Mouse (Mus musculus) cerebellum, adult 2 months (tissue): ENCODE results near the gene Mfap4. TPM values are rescaled to one million over a fixed set of nuclear protein-coding genes. Genes with fewer than 3 reads are reported as not detected.

Source experiments
- DNase-seq, 2 experiments: peaks; one replicate each; pipeline ENCODE4 v3.0.0; 2021
- H3K27ac ChIP-seq: fragments of 200-500 bp; 2 replicates; pipeline ENCODE4 v1.5.1; 2012; ENCODE audit warnings: low read length, control low read depth, inconsistent platforms; ENCODE audit not compliant: insufficient read depth
- H3K27me3 ChIP-seq: fragments of 200-500 bp; 2 replicates; pipeline ENCODE4 v1.6.1; 2012; ENCODE audit warnings: inconsistent platforms, mild to moderate bottlenecking, low read length, moderate library complexity; ENCODE audit not compliant: control insufficient read depth, insufficient read depth
- H3K4me1 ChIP-seq: fragments of 200-500 bp; 2 replicates; pipeline ENCODE4 v1.6.1; 2011; ENCODE audit warnings: low read length; ENCODE audit not compliant: control insufficient read depth, insufficient read depth
- H3K4me3 ChIP-seq: fragments of 200-500 bp; replicated peaks from 2 replicates; pipeline ENCODE3; 2011; ENCODE audit warnings: mild to moderate bottlenecking, low read depth, low read length, control low read depth; ENCODE audit not compliant: insufficient read depth
- CTCF ChIP-seq: fragments of 200-500 bp; IDR thresholded peaks from 2 replicates; pipeline ENCODE4 v1.5.1; 2011; ENCODE audit warnings: low read depth, mild to moderate bottlenecking, control low read depth, low read length, moderate library complexity, borderline replicate concordance; ENCODE audit not compliant: insufficient read depth
- POLR2A ChIP-seq: fragments of 200-500 bp; IDR thresholded peaks from 2 replicates; pipeline ENCODE4 v1.6.1; 2011; ENCODE audit warnings: low read length, control low read depth, borderline replicate concordance; ENCODE audit not compliant: insufficient read depth
- WGBS: fragments of 180-500 bp; shearing (Covaris S2); methylation state at CpG from one replicate; pipeline ENCODE4 v1.1.7; 2018; 5-methylcytosine and 5-hydroxymethylcytosine counted together
- polyA plus RNA-seq: library from polyadenylated mRNA; depleted of rRNA; stranded (reverse); fragments of >200 nt; gene quantifications from 2 replicates; pipeline ENCODE4 v1.2.3, GENCODE M21; 2012

Mfap4 gene
- polyA plus RNA-seq, 1 experiment = 1.9 TPM

GRCm38 (mm10) chr11:61473630-61474029, 11.6 kb upstream of the Mfap4 start:
- no peak for DNase-seq
- WGBS = 31% methylated on average over 4 of the region's 4 CpGs
- no peak overlapping the region for H3K27ac ChIP-seq
- no peak overlapping the region for H3K4me3 ChIP-seq
- TF ChIP-seq CTCF (no peak), POLR2A (no peak)
- H3K27me3 ChIP-seq = no peaks in the 10 kb centered on the region
- peaks cover 31% of the 10 kb centered on the region for H3K4me1 ChIP-seq

- Histone ChIP-seq H3K4me1 (peaks cover 13% of the 10 kb centered on the region), H3K4me3 (peak overlapping the region; percentile 75), H3K27me3 (no peaks in the 10 kb centered on the region), H3K27ac (peak overlapping the region; percentile 60)
- DNase-seq = peak; percentile 81 to 82
- 12% methylated on average over 12 of the region's 12 CpGs for WGBS
- TF ChIP-seq POLR2A (peak; percentile 42; the same call in 1 of the 2 replicates), CTCF (no peak)
Observed at GRCm38 (mm10) chr11:61476786-61477382, 8.3 kb upstream of the Mfap4 start.

GRCm38 (mm10) chr11:61477566-61478508, 7.4 kb upstream of the Mfap4 start:
- peak overlapping the region; percentile 60 for H3K27ac ChIP-seq
- TF ChIP-seq CTCF (no peak), POLR2A (no peak)
- WGBS = 30% methylated on average over 17 of the region's 17 CpGs
- H3K4me1 ChIP-seq = peaks cover 13% of the 10 kb centered on the region
- H3K4me3 ChIP-seq = peak overlapping the region; percentile 75
- H3K27me3 ChIP-seq = no peaks in the 10 kb centered on the region
- DNase-seq = peak; percentile 52 to 54

GRCm38 (mm10) chr11:61478788-61479187, 6.4 kb upstream of the Mfap4 start:
- DNase-seq = no peak
- H3K4me1 ChIP-seq = peaks cover 15% of the 10 kb centered on the region
- TF ChIP-seq CTCF (no peak), POLR2A (no peak)
- no peak overlapping the region; the same call in 1 of the 2 replicates for H3K27ac ChIP-seq
- WGBS = 95% methylated on average over 4 of the region's 4 CpGs
- no peaks in the 10 kb centered on the region for H3K27me3 ChIP-seq
- H3K4me3 ChIP-seq = no peak overlapping the region

GRCm38 (mm10) chr11:61481239-61482090, 3.8 kb upstream of the Mfap4 start:
- Histone ChIP-seq H3K27ac (no peak overlapping the region), H3K4me3 (no peak overlapping the region), H3K4me1 (peaks cover 37% of the 10 kb centered on the region), H3K27me3 (no peaks in the 10 kb centered on the region)
- TF ChIP-seq CTCF = no peak
- no peak for TF ChIP-seq POLR2A
- DNase-seq = no peak
- 60% methylated on average over 9 of the region's 9 CpGs for WGBS

GRCm38 (mm10) chr11:61483226-61483845, 1.9 kb upstream of the Mfap4 start:
- 86% methylated on average over 13 of the region's 13 CpGs for whole genome bisulfite sequencing
- Histone ChIP-seq H3K27me3 (no peaks in the 10 kb centered on the region), H3K27ac (no peak overlapping the region), H3K4me1 (peaks cover 43% of the 10 kb centered on the region), H3K4me3 (no peak overlapping the region)
- TF ChIP-seq POLR2A (no peak), CTCF (no peak)
- DNase-seq = no peak

GRCm38 (mm10) chr11:61484256-61484612, 997 bp upstream of the Mfap4 start:
- 16% methylated on average over 10 of the region's 10 CpGs for WGBS
- DNase-seq = no peak
- TF ChIP-seq POLR2A = no peak
- TF ChIP-seq CTCF = no peak
- Histone ChIP-seq H3K27ac (peak overlapping the region; percentile 97), H3K4me1 (peaks cover 45% of the 10 kb centered on the region), H3K4me3 (no peak overlapping the region), H3K27me3 (no peaks in the 10 kb centered on the region)
